Mouse (Mus musculus): ENCODE data around the gene Scd1. TPM values are rescaled to one million over a fixed set of nuclear protein-coding genes. Genes with fewer than 3 reads are reported as not detected.

Scd1 gene
- polyA plus RNA-seq, 1 experiment from 2014 or later = 3.7 TPM

- H3K4me1 ChIP-seq (ENCODE audit: control insufficient read depth, insufficient read depth, low read length) = no peaks in the 10 kb centered on the region
- H3K9me3 ChIP-seq (ENCODE audit: control insufficient read depth, low read depth, low read length) = no peaks in the 10 kb centered on the region
- no peak for ATAC-seq (ENCODE audit: insufficient number of reproducible peaks, insufficient read depth, low FRiP score, low read depth)
- H3K27me3 ChIP-seq (ENCODE audit: control insufficient read depth, insufficient read depth, low read length) = no peaks in the 10 kb centered on the region
- H3K27ac ChIP-seq (ENCODE audit: low read length) = no peak overlapping the region
- no peak overlapping the region for H3K9ac ChIP-seq (replicated peaks; ENCODE audit: low read depth, low read length)
- no peak overlapping the region for H3K4me3 ChIP-seq (ENCODE audit: low read depth, low read length)
- WGBS = 87% methylated on average over 20 of the region's 20 CpGs
- no peaks in the 10 kb centered on the region for H3K36me3 ChIP-seq (ENCODE audit: control insufficient read depth, insufficient read depth, low read length)
- no peak overlapping the region for H3K4me2 ChIP-seq (replicated peaks; ENCODE audit: low read depth, low read length)
Measured at GRCm38 (mm10) chr19:44410269-44410992, 2.8 kb upstream of the Scd1 start.

- no peak for ATAC-seq (ENCODE audit: insufficient number of reproducible peaks, insufficient read depth, low FRiP score, low read depth)
- WGBS = 78% methylated on average over 4 of the region's 4 CpGs
- H3K27me3 ChIP-seq (ENCODE audit: control insufficient read depth, insufficient read depth, low read length) = no peaks in the 10 kb centered on the region
Measured at GRCm38 (mm10) chr19:44408595-44408994, 916 bp upstream of the Scd1 start.

GRCm38 (mm10) chr19:44408223-44408545 is 505 bp upstream of the Scd1 start:
- H3K36me3 ChIP-seq (ENCODE audit: control insufficient read depth, insufficient read depth, low read length) = no peaks in the 10 kb centered on the region
- peak overlapping the region; percentile 69 for H3K4me2 ChIP-seq (replicated peaks; ENCODE audit: low read depth, low read length)
- ATAC-seq (ENCODE audit: insufficient number of reproducible peaks, insufficient read depth, low FRiP score, low read depth) = peak; percentile 67; the same call in 1 of the 2 replicates
- no peaks in the 10 kb centered on the region for H3K27me3 ChIP-seq (ENCODE audit: control insufficient read depth, insufficient read depth, low read length)
- H3K9ac ChIP-seq (replicated peaks; ENCODE audit: low read depth, low read length) = peak overlapping the region; percentile 11; the same call in 1 of the 2 replicates
- WGBS = under 1% methylated on average over 14 of the region's 14 CpGs
- H3K9me3 ChIP-seq (ENCODE audit: control insufficient read depth, low read depth, low read length) = no peaks in the 10 kb centered on the region
- H3K27ac ChIP-seq (ENCODE audit: low read length) = peak overlapping the region; percentile 53; the same call in 1 of the 2 replicates
- H3K4me3 ChIP-seq (ENCODE audit: low read depth, low read length) = peak overlapping the region; percentile 32
- no peaks in the 10 kb centered on the region for H3K4me1 ChIP-seq (ENCODE audit: control insufficient read depth, insufficient read depth, low read length)

More at GRCm38 (mm10) chr19:44408595-44408994, 916 bp upstream of the Scd1 start:
- H3K4me1 ChIP-seq (ENCODE audit: control insufficient read depth, insufficient read depth, low read length) = no peaks in the 10 kb centered on the region
- no peaks in the 10 kb centered on the region for H3K9me3 ChIP-seq (ENCODE audit: control insufficient read depth, low read depth, low read length)
- H3K36me3 ChIP-seq (ENCODE audit: control insufficient read depth, insufficient read depth, low read length) = no peaks in the 10 kb centered on the region
- peak overlapping the region; percentile 69 for H3K4me2 ChIP-seq (replicated peaks; ENCODE audit: low read depth, low read length)
- H3K9ac ChIP-seq (replicated peaks; ENCODE audit: low read depth, low read length) = no peak overlapping the region
- peak overlapping the region; percentile 32 for H3K4me3 ChIP-seq (ENCODE audit: low read depth, low read length)
- no peak overlapping the region for H3K27ac ChIP-seq (ENCODE audit: low read length)

GRCm38 (mm10) chr19:44403546-44403945 is 4.1 kb downstream of the Scd1 start:
- WGBS = 78% methylated on average over 6 of the region's 6 CpGs
- H3K9ac ChIP-seq (replicated peaks; ENCODE audit: low read depth, low read length) = no peak overlapping the region
- no peaks in the 10 kb centered on the region for H3K27me3 ChIP-seq (ENCODE audit: control insufficient read depth, insufficient read depth, low read length)
- H3K27ac ChIP-seq (ENCODE audit: low read length) = no peak overlapping the region
- no peak for ATAC-seq (ENCODE audit: insufficient number of reproducible peaks, insufficient read depth, low FRiP score, low read depth)
- H3K9me3 ChIP-seq (ENCODE audit: control insufficient read depth, low read depth, low read length) = no peaks in the 10 kb centered on the region
- no peaks in the 10 kb centered on the region for H3K4me1 ChIP-seq (ENCODE audit: control insufficient read depth, insufficient read depth, low read length)
- H3K4me3 ChIP-seq (ENCODE audit: low read depth, low read length) = no peak overlapping the region
- no peaks in the 10 kb centered on the region for H3K36me3 ChIP-seq (ENCODE audit: control insufficient read depth, insufficient read depth, low read length)
- H3K4me2 ChIP-seq (replicated peaks; ENCODE audit: low read depth, low read length) = no peak overlapping the region

GRCm38 (mm10) chr19:44400484-44401197 is 7.0 kb downstream of the Scd1 start:
- Histone ChIP-seq H3K27ac (ENCODE audit: low read length) (no peak overlapping the region), H3K9ac (replicated peaks; ENCODE audit: low read depth, low read length) (no peak overlapping the region), H3K4me1 (ENCODE audit: control insufficient read depth, insufficient read depth, low read length) (no peaks in the 10 kb centered on the region), H3K4me3 (ENCODE audit: low read depth, low read length) (no peak overlapping the region), H3K9me3 (ENCODE audit: control insufficient read depth, low read depth, low read length) (no peaks in the 10 kb centered on the region), H3K36me3 (ENCODE audit: control insufficient read depth, insufficient read depth, low read length) (no peaks in the 10 kb centered on the region), H3K27me3 (ENCODE audit: control insufficient read depth, insufficient read depth, low read length) (no peaks in the 10 kb centered on the region), H3K4me2 (replicated peaks; ENCODE audit: low read depth, low read length) (no peak overlapping the region)
- WGBS = 84% methylated on average over 8 of the region's 8 CpGs
- no peak for ATAC-seq (ENCODE audit: insufficient number of reproducible peaks, insufficient read depth, low FRiP score, low read depth)

GRCm38 (mm10) chr19:44400076-44400475 is 7.6 kb downstream of the Scd1 start:
- H3K27me3 ChIP-seq (ENCODE audit: control insufficient read depth, insufficient read depth, low read length) = no peaks in the 10 kb centered on the region
- H3K9me3 ChIP-seq (ENCODE audit: control insufficient read depth, low read depth, low read length) = no peaks in the 10 kb centered on the region
- H3K9ac ChIP-seq (replicated peaks; ENCODE audit: low read depth, low read length) = no peak overlapping the region
- no peaks in the 10 kb centered on the region for H3K36me3 ChIP-seq (ENCODE audit: control insufficient read depth, insufficient read depth, low read length)
- H3K27ac ChIP-seq (ENCODE audit: low read length) = no peak overlapping the region
- no peak overlapping the region for H3K4me3 ChIP-seq (ENCODE audit: low read depth, low read length)
- no peak for ATAC-seq (ENCODE audit: insufficient number of reproducible peaks, insufficient read depth, low FRiP score, low read depth)
- no peaks in the 10 kb centered on the region for H3K4me1 ChIP-seq (ENCODE audit: control insufficient read depth, insufficient read depth, low read length)
- no peak overlapping the region for H3K4me2 ChIP-seq (replicated peaks; ENCODE audit: low read depth, low read length)
- 89% methylated on average over 18 of the region's 18 CpGs for WGBS

DNA sequence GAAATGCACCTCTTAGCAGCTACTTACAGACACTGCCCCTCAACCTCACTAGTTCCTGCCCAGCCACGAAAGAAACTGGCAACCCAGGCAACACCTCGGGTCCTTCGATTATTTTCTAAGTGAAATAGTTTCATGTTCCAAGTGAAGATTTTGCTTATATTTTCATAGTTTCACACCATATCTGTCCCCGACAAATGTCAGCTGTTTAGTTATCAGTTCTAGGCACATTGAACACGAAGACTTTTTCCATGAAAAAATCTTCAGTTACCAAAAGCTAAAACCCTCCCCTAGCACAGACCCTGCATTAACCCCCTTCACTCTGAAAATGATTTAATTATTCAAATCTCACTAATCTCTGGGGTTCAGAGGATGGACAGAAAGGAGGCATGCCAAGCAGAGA is 10.9 kb downstream of the Scd1 start:
- H3K4me2 ChIP-seq (replicated peaks; ENCODE audit: low read depth, low read length) = no peak overlapping the region
- WGBS = 82% methylated on average over 5 of the region's 5 CpGs
- H3K9ac ChIP-seq (replicated peaks; ENCODE audit: low read depth, low read length) = no peak overlapping the region
- H3K4me1 ChIP-seq (ENCODE audit: control insufficient read depth, insufficient read depth, low read length) = no peaks in the 10 kb centered on the region
- ATAC-seq (ENCODE audit: insufficient number of reproducible peaks, insufficient read depth, low FRiP score, low read depth) = no peak
- no peaks in the 10 kb centered on the region for H3K27me3 ChIP-seq (ENCODE audit: control insufficient read depth, insufficient read depth, low read length)
- no peaks in the 10 kb centered on the region for H3K36me3 ChIP-seq (ENCODE audit: control insufficient read depth, insufficient read depth, low read length)
- no peaks in the 10 kb centered on the region for H3K9me3 ChIP-seq (ENCODE audit: control insufficient read depth, low read depth, low read length)
- H3K4me3 ChIP-seq (ENCODE audit: low read depth, low read length) = no peak overlapping the region
- no peak overlapping the region for H3K27ac ChIP-seq (ENCODE audit: low read length)

DNA sequence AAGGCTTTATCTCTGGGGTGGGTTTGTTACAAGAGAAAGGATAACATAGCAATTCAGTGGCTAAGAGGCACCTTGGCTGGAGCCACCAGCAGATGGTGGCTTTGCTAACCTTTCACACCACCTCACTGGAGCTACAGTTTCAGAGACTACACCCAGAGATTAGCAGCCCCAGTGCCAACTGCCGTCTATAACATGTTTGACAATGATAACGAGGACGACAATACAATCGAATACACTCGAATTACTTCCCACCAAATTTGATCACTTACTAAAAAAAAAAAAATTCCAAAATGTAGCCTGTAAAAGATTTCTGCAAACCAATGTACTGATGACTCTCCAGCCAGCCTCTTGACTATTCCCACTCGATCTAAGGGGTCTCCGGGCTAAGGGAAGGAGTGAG is 12.7 kb downstream of the Scd1 start:
- Histone ChIP-seq H3K4me2 (replicated peaks; ENCODE audit: low read depth, low read length) (no peak overlapping the region), H3K9ac (replicated peaks; ENCODE audit: low read depth, low read length) (no peak overlapping the region), H3K9me3 (ENCODE audit: control insufficient read depth, low read depth, low read length) (no peaks in the 10 kb centered on the region), H3K4me3 (ENCODE audit: low read depth, low read length) (no peak overlapping the region), H3K36me3 (ENCODE audit: control insufficient read depth, insufficient read depth, low read length) (no peaks in the 10 kb centered on the region), H3K27ac (ENCODE audit: low read length) (no peak overlapping the region), H3K27me3 (ENCODE audit: control insufficient read depth, insufficient read depth, low read length) (no peaks in the 10 kb centered on the region), H3K4me1 (ENCODE audit: control insufficient read depth, insufficient read depth, low read length) (no peaks in the 10 kb centered on the region)
- 84% methylated on average over 7 of the region's 7 CpGs for WGBS
- no peak for ATAC-seq (ENCODE audit: insufficient number of reproducible peaks, insufficient read depth, low FRiP score, low read depth)
